Mouse (Mus musculus) adrenal gland, postnatal 0 days (tissue): ENCODE measurements around the gene Mylk. TPM values are rescaled to one million over a fixed set of nuclear protein-coding genes. Genes with fewer than 3 reads are reported as not detected.

Experiments used
- polyA plus RNA-seq: library from polyadenylated mRNA; unstranded; fragments of >200 nt; fragmentation: Nextera tagmentation; extraction: Ambion mirVana; gene quantifications from 2 replicates; pipeline ENCODE4 v1.2.1, GENCODE M21; 2015

The Mylk gene
- polyA plus RNA-seq: 25.7 and 29.2 TPM in 2 replicates

DNA sequence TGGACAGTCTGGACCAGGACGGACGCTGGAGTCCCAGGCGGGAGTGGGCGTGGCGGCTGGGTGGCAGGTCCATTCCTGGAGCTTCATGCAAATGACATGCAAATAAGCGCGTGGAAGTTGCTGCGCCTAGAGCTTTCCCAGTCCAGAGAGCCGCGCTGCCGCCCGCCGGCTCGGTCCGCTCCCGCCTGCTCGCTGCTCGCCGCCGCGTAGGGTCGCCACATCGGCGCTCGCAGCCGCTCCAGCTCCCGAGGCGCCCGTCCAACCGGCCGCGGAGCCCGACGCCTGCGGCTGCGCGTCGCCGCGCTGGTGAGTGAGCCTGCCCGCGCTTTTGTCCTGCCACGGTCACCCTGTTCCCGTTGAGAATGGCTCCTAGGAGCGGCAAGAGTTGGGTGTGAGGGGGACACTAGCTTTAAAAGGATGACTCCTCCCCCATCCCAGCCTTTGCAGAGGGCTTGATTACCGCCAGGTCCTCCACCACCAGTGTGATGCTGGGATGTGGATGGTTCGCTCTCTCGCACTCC, at the start of gene Mylk:
Gene Mylk, plus strand, starts transcription at position 146 of the 521 bp plus-strand sequence.

DNA sequence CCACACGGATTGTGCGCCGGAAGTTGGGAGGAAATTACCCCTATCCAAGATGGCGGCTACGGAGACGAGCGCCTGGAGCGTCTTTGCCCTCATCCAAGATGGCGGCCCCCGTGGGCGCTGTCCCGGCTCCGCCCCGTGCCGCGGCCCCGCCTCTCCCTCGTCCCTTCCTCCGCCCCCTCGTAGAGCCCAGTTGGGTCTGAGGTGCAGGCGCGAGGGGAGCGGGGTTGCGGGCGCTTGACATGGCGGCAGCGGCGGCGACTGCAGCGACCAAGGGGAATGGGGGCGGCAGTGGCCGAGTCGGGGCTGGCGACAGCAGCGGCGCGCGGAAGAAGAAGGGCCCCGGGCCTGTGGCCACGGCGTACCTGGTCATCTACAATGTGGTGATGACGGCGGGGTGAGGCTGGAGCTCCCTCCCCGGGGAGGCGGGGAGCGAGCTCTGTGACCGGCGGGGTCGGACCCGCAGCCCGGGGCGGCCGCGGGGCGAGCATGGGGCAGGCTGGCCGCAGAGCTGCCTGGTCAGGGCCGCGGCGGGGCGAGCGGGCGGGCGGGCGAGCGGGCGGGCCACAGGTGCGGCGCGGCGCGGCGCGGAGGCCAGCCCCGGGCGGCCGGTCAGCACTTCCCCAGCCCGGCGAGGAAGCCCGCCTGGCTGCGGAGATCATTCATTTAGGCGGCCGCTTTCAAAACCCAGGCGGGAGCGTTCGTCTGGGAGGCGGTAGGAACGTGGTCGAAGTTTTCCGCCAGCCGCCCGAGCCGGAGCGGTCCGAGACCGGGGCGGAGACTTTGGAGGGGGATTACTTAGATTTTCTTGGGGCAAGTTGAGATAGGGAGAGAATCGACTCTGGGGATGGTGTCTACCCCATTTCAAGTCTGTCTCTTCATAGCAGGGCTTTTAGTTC, 277.5 kb downstream of the Mylk start, which contains the start of gene Hacd2:
Gene Hacd2, plus strand, starts transcription at position 187 of the 896 bp plus-strand sequence.

Other genes starting within 250 kb of the Mylk start
- 4.3 and 5.0 TPM in 2 replicates for gene Kalrn, start 171.7 kb upstream of the Mylk start, polyA plus RNA-seq
- not detected in 2 replicates for gene Ropn1, start 95.3 kb upstream of the Mylk start, polyA plus RNA-seq
- 2.0 and 2.8 TPM in 2 replicates for gene Ccdc14, start 54.6 kb upstream of the Mylk start, polyA plus RNA-seq